Mouse (Mus musculus) megakaryocyte, embryonic 14.5 days (primary cell): ENCODE measurements around the gene Grin2a. TPM values are rescaled to one million over a fixed set of nuclear protein-coding genes. Genes with fewer than 3 reads are reported as not detected.
A peak's percentile ranks its signal among the peaks of the same experiment; 100 is the strongest.
"Not testable (repeated sequence)": the region's sequence is repeated elsewhere in the genome, so short reads cannot be mapped to it uniquely, and the experiment has no call there.

Experiments
- H3K27me3 ChIP-seq: replicated peaks from 2 replicates; pipeline ENCODE3; 2012; ENCODE audit warnings: inconsistent platforms
- H3K36me3 ChIP-seq: replicated peaks from 2 replicates; pipeline ENCODE3; 2012; ENCODE audit warnings: low read length, inconsistent platforms, mixed read lengths
- H3K4me1 ChIP-seq: 2 replicates; pipeline ENCODE4 v1.6.1; 2012; ENCODE audit warnings: inconsistent platforms
- H3K4me3 ChIP-seq: replicated peaks from 2 replicates; pipeline ENCODE3; 2012; ENCODE audit warnings: moderate library complexity, mild to moderate bottlenecking, inconsistent platforms
- H3K9me3 ChIP-seq: 2 replicates; pipeline ENCODE4 v1.6.1; 2012; ENCODE audit warnings: inconsistent platforms
- FLI1 ChIP-seq: IDR thresholded peaks from 2 replicates; pipeline ENCODE4 v1.6.1; 2012; ENCODE audit warnings: low read length, inconsistent platforms, mixed read lengths
- GATA1 ChIP-seq: IDR thresholded peaks from 3 replicates; pipeline ENCODE4 v1.6.1; 2012; ENCODE audit warnings: mixed read lengths, low read length, inconsistent platforms, borderline replicate concordance
- polyA plus RNA-seq: library from polyadenylated mRNA; stranded (reverse); fragments of >175 nt; gene quantifications from 2 replicates; pipeline ENCODE4 v1.2.3, GENCODE M21; 2012; ENCODE audit warnings: low replicate concordance; ENCODE audit not compliant: insufficient read depth

Grin2a gene
- polyA plus RNA-seq, 1 experiment = not detected

- TF ChIP-seq FLI1 (no peak), GATA1 (no peak)
- H3K9me3 ChIP-seq = peaks cover 21% of the 10 kb centered on the region; the same call in 1 of the 2 replicates
- H3K4me1 ChIP-seq = no peaks in the 10 kb centered on the region
- H3K27me3 ChIP-seq = no peaks in the 10 kb centered on the region
- H3K36me3 ChIP-seq = no peaks in the 10 kb centered on the region
- no peak overlapping the region for H3K4me3 ChIP-seq
Measured at GRCm38 (mm10) chr16:9625652-9626444, 369.5 kb downstream of the Grin2a start.

DNA sequence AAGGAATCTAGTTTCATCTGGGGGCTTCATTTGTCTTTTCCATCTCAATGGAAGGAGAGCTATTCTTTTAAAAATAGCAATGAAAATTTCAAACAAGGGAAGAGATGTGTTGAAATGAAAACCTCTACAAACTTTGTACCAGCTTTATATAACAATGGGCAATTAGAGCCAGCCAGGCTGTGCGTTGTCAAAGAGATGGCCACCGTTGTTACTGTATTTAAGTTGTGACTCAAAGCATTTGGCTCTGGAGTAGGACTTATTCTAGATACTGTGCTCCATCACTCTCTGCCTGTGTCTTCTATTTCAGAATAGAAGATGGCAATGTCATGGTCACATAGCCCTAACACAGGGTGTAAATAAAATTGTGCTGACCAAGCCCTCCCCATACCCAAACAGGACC lies 371.0 kb downstream of the Grin2a start:
- no peaks in the 10 kb centered on the region for H3K27me3 ChIP-seq
- TF ChIP-seq GATA1 = no peak
- TF ChIP-seq FLI1 = no peak
- no peaks in the 10 kb centered on the region for H3K36me3 ChIP-seq
- peaks cover 21% of the 10 kb centered on the region; the same call in 1 of the 2 replicates for H3K9me3 ChIP-seq
- no peak overlapping the region for H3K4me3 ChIP-seq
- no peaks in the 10 kb centered on the region for H3K4me1 ChIP-seq

DNA sequence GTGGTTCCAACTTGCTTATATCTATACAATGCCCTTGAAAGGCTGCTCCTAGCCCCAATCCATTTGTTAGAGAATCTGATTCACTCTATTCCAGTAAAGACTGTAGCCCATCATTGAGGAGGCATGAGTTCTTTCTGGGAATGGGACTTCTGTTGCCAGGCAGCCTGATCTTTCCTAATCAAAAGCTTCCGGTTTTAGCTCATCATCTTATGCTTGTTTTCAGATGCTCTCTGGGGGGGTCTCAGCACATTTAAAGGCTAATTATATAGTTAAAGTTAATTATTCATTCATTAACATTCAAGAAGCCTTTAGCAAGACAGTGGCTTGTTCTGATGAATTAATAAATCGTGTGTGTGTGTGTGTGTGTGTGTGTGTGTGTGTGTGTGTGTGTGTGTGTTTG lies 377.2 kb downstream of the Grin2a start:
- H3K4me3 ChIP-seq = no peak overlapping the region
- H3K9me3 ChIP-seq = peaks cover 9% of the 10 kb centered on the region; the same call in 1 of the 2 replicates
- H3K27me3 ChIP-seq = no peaks in the 10 kb centered on the region
- no peaks in the 10 kb centered on the region for H3K4me1 ChIP-seq
- H3K36me3 ChIP-seq = no peaks in the 10 kb centered on the region
- no peak for TF ChIP-seq GATA1
- no peak for TF ChIP-seq FLI1

GRCm38 (mm10) chr16:9617215-9617614 lies 378.1 kb downstream of the Grin2a start:
- H3K4me1 ChIP-seq = no peaks in the 10 kb centered on the region
- no peaks in the 10 kb centered on the region for H3K27me3 ChIP-seq
- no peaks in the 10 kb centered on the region for H3K36me3 ChIP-seq
- H3K4me3 ChIP-seq = no peak overlapping the region
- H3K9me3 ChIP-seq = peaks cover 3% of the 10 kb centered on the region; the same call in 1 of the 2 replicates
- TF ChIP-seq GATA1 (no peak), FLI1 (no peak)

GRCm38 (mm10) chr16:9616807-9617206 lies 378.6 kb downstream of the Grin2a start:
- Histone ChIP-seq H3K36me3 (no peaks in the 10 kb centered on the region), H3K27me3 (no peaks in the 10 kb centered on the region), H3K4me3 (no peak overlapping the region), H3K9me3 (peaks cover 3% of the 10 kb centered on the region; the same call in 1 of the 2 replicates), H3K4me1 (no peaks in the 10 kb centered on the region)
- TF ChIP-seq GATA1 (no peak), FLI1 (no peak)

DNA sequence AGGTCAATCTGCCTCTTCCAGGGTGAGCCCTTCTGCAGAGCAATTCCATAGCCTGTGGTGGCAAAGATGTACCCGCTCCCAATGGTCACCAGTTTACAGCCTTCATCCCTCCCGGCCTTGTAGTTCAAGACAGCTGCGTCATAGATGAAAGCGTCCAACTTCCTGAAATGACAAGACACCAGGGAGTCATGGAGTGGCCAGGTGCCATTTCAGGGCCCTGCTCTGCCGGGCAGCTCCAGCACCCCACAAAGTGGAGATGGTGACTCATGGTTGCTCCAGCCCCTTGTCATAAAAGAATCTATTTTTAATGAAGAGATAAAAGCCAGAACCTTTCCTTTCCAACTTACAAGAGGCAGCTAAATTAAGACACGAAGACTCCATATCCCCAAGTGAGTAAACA lies 382.8 kb downstream of the Grin2a start:
- not testable (repeated sequence) for H3K27me3 ChIP-seq, H3K4me1 ChIP-seq, H3K4me3 ChIP-seq, H3K36me3 ChIP-seq
- H3K9me3 ChIP-seq = peaks cover 18% of the 10 kb centered on the region

- Histone ChIP-seq H3K9me3 (peaks cover 26% of the 10 kb centered on the region), H3K27me3 (no peaks in the 10 kb centered on the region), H3K36me3 (no peaks in the 10 kb centered on the region), H3K4me1 (no peaks in the 10 kb centered on the region), H3K4me3 (no peak overlapping the region)
- TF ChIP-seq FLI1 (no peak), GATA1 (no peak)
Measured at GRCm38 (mm10) chr16:9607432-9607831, 387.9 kb downstream of the Grin2a start.

- no peak for TF ChIP-seq GATA1
- TF ChIP-seq FLI1 = no peak
- no peaks in the 10 kb centered on the region for H3K4me1 ChIP-seq
- H3K36me3 ChIP-seq = no peaks in the 10 kb centered on the region
- no peaks in the 10 kb centered on the region for H3K27me3 ChIP-seq
- H3K4me3 ChIP-seq = peak overlapping the region; percentile 1
- peaks cover 14% of the 10 kb centered on the region for H3K9me3 ChIP-seq
Measured at GRCm38 (mm10) chr16:9603983-9604382, 391.4 kb downstream of the Grin2a start.

GRCm38 (mm10) chr16:9602579-9602978 lies 392.8 kb downstream of the Grin2a start:
- TF ChIP-seq FLI1 (no peak), GATA1 (no peak)
- no peaks in the 10 kb centered on the region for H3K4me1 ChIP-seq
- H3K4me3 ChIP-seq = peak overlapping the region; percentile 15
- no peaks in the 10 kb centered on the region for H3K27me3 ChIP-seq
- peaks cover 8% of the 10 kb centered on the region for H3K9me3 ChIP-seq
- no peaks in the 10 kb centered on the region for H3K36me3 ChIP-seq

DNA sequence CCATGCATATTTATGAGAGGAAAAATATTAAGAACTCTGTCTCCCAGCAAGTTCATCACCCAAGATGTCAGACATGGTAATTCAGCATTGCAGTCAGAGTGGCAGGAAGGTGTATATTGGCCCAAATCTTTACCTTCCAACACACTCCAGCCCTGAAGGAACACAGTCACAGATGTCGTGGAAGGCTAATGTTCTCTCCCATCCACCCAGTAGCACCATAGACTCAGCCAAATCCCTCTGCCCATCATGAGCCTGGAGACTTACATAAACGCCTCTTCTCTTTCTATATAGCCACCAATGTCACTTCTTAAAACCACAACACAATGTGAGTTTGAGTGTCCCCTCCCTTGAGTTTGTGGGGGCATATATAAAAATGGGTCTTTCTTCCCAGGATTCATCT lies 406.2 kb downstream of the Grin2a start:
- Histone ChIP-seq H3K4me3 (no peak overlapping the region), H3K9me3 (peaks cover 9% of the 10 kb centered on the region; the same call in 1 of the 2 replicates), H3K4me1 (no peaks in the 10 kb centered on the region), H3K27me3 (no peaks in the 10 kb centered on the region), H3K36me3 (no peaks in the 10 kb centered on the region)
- TF ChIP-seq GATA1 (no peak), FLI1 (no peak)
